Mouse (Mus musculus) embryo, embryonic 11.5 days (tissue): ENCODE results near the gene Emilin3.
"Not testable (repeated sequence)": the region's sequence is repeated elsewhere in the genome, so short reads cannot be mapped to it uniquely, and the experiment has no call there.

ENCODE experiments used
- DNase-seq: peaks from one replicate; pipeline ENCODE4 v3.0.0-alpha.2; 2012; ENCODE audit warnings: low read depth, low spot score

Gene Emilin3

GRCm38 (mm10) chr2:160912231-160912671 is at the start of gene Emilin3:
Gene Emilin3 (minus strand): TSS chr2:160912328.
- no peak for DNase-seq

GRCm38 (mm10) chr2:160960956-160961646 is 49.0 kb upstream of the Emilin3 start:
- no peak for DNase-seq

- no peak for DNase-seq
These were observed 47.8 kb upstream of the Emilin3 start for GRCm38 (mm10) chr2:160959901-160960300.

GRCm38 (mm10) chr2:160958737-160959136 is 46.6 kb upstream of the Emilin3 start:
- DNase-seq: no peak

DNA sequence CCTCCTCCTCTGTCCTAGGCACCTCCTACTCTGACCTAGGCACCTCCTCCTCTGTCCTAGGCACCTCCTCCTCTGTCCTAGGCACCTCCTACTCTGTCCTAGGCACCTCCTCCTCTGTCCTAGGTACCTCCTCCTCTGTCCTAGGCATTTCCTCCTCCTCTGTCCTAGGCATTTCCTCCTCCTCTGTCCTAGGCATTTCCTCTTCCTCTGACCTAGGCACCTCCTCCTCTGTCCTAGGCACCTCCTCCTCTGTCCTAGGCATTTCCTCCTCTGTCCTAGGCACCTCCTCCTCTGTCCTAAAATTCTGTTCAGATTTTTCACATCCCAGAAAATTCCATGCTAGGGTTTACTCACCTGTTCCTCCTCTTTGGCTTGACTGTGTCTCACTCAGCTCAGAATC is 45.7 kb upstream of the Emilin3 start:
- not testable (repeated sequence) for DNase-seq

- not testable (repeated sequence) for DNase-seq
These were observed 45.2 kb upstream of the Emilin3 start for GRCm38 (mm10) chr2:160957307-160957706.

DNA sequence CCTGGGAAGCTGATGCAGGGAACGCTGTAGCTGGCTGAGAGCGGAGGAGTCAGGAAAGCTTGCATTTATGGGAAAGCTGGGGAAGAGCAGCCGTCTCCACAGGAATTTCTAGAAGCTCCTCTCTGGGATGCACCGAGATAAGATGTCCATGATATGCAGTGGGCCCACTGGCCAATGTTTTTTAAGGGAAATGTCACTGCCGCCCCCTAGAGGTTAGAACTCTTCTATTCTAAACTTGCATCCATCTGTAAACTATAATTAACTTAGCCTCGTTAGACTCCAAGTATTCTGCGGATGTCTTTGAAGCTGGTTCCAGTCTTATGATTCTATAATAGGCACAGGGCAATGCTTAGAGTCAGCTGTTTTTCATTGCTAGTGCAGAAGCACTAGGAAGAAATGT is 43.2 kb upstream of the Emilin3 start:
- no peak for DNase-seq

DNA sequence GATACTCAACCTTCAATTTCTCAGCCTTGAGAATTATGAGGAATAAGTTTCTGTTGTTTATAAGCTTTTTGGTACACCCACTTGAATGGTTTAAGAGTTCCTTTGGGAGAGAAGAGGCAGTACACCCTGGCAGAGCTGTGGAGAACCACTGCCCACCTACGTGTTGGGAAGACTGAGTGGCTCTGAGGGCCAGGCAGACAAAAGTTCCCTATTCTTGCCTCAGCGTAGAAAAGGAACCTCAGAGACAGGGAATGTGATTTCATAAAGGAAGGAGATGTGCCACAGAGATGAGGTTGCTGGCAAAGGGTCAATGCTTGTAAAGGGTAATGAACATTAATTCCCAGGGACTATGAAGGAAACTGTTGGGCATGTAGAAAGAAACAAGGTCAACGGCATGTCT is 42.4 kb upstream of the Emilin3 start:
- DNase-seq: no peak

DNA sequence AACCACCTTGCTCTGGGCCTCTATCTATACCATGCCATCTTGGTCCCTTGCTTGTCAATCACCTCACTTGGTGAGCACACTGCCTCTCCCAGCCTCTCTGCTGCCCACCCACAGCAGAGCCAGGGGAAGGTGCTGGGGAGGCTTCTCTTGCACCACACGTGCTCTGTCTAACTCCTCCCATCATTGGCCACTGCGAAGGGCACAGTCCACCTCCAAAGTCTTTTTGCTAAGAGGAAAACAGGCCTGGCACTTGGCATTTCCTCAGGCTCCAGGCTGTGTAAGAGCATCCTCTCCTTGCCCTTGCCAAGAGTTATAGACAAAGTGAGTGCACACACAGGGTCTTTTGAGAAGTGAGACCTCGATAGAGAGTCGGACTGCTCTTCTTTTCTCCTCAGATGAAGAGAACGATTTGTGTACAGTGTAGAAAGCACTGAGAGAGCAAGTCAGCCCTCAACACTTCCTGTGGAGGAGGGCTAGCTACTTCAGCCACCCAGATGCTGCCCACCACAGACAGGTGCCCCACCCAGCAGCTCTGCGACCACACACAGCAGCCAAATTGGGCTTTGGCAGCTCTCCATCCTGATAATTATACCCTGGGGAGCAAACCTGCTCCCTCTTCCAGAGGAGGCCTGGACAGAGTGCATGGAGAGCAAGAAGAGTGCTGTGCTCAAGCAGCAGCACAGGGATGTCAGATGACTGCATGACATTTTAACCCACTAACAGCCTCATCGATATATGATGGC is 41.2 kb upstream of the Emilin3 start:
- DNase-seq: no peak

- DNase-seq: no peak
These were observed 39.5 kb upstream of the Emilin3 start for GRCm38 (mm10) chr2:160951595-160951994.

- DNase-seq: no peak
These were observed 30.3 kb upstream of the Emilin3 start for GRCm38 (mm10) chr2:160942443-160942842.

- DNase-seq: no peak
These were observed 29.0 kb upstream of the Emilin3 start for GRCm38 (mm10) chr2:160940930-160941709.

DNA sequence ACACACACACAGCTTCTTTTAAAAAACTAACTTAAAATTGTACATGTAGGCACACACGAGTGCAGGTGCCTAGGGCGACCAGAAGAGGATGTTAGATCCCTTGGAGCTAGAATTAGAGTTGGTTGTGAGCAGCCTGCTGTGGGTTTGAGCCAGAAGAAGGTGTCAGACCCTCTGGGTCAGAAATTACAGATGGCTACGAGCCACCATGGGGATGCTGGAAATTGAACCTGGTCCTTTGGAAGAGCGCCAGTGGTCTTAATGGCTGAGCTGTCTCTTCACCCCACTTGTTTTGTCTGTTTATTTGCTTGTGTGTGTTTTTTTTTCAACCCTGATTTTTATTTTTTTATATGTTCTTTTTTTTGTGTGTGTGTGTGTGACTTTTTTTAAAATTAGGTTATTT is 22.3 kb upstream of the Emilin3 start:
- DNase-seq: no peak

- DNase-seq: no peak
These were observed 21.8 kb upstream of the Emilin3 start for GRCm38 (mm10) chr2:160933890-160934289.

DNA sequence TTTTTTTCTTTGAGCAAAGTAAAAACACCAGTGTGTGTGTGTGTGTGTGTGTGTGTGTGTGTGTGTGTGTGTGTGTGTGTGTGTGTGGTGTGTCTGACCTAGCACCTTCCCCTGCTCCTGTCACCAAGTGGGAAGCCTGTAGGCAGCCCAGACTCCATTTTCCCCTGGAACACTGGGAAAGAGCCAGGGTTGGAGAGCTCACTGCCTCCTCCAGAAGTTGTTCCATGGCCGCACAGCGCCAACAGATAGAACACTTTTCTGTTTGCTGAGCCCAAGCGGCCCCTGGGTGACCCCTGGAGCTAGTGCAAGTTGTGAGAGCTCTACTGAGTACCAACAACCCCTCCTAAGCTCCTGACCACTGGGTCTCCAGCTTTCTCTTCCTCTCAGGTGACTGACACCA is 20.9 kb upstream of the Emilin3 start:
- no peak for DNase-seq

DNA sequence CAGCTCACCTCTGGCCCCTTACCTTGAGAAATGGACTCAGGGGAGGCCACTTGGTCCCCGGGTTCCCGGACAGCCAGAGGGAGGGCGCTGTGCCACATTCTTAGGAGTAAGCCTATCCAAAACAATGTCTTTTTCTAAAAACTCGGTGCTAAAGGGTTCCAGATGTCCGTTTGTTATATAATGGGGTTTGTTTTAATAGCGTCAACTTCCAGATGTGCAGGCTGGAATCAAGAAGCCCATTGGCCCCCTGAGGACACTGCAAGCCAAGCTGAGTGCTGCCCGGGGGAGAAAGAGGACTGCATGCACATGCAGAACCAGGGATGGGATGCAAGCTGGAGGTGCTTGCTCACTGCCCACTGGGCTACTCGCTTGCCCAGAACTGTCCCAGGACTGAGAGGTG is 20.2 kb upstream of the Emilin3 start:
- DNase-seq: no peak

DNA sequence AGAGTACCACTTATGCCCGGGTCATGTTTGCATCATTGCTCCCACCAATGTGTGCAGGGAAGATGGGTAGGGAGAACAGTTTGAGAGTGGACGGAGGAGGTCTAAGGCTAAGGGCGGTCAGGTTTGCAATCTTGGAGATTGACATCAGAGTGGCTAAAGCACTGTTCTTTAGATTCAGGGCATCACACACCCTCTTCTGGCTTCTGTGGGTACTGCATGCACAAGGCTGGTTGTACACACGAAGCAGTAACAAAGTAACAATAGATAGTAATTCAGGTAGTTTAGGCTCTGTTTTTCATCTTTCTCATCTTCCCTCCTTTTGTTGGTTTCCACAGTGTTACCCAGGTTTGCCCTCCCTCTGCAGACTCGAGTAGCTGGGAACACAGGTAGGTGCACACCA is 19.2 kb upstream of the Emilin3 start:
- DNase-seq: no peak

DNA sequence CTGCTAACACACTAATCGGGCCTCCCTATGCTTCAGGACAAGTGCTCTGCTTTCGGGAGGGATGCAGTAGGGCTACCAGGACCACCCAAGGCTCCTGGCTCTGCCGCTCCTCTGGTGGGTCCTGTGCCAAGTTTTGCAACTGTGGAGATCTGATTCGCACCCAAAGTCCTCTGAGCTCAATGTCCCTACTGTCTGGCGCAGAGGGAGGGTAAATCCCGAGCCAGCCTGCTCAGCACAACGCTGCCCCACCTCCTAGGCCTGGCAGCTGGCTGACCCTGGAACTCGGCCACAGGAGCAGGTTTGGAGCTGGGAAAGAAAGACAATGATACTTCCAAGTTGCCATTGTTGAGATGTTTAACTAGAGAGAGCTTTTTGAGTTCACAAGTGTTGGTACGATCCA is 13.1 kb upstream of the Emilin3 start:
- no peak for DNase-seq

- no peak for DNase-seq
These were observed 9.2 kb upstream of the Emilin3 start for GRCm38 (mm10) chr2:160921285-160921684.

- DNase-seq: no peak
These were observed 6.7 kb upstream of the Emilin3 start for GRCm38 (mm10) chr2:160918930-160919215.

DNA sequence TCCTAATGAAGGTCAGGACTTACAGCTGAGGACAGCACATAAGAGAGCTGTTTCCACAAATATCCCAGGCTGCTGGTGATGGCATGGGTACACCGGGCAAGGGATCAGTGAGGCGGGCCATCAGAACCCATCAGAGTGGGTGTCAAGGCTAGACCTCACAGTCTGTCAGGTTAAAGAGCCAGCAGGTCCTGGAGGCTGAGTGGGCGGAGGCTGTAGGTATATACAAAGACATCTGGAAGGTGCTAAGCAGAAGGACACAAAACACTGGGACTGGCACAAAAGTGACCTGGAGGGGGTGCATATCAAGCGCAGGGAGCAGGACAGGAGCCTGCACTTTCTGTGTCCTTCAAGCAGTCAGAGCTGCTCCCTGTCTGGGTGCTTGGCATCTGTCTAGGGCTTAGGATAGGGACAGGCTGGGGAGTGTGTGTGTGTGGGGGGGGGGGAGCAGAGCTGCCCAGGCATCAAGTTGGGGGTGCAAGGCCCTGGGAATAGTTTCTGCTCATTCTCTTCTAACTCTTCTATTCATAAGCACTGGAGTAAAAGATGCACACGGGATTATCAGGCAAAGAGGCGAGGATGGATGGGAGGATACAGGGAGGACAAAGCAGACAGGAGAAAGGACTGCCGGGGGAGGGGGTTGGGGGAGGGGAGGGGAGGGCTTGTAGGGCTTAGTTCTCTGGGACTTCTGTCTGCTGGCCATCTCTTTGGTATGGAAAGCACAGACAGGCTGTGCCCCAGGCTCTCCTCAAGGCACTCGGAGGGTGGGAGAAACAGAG is 6.2 kb upstream of the Emilin3 start:
- DNase-seq: no peak

DNA sequence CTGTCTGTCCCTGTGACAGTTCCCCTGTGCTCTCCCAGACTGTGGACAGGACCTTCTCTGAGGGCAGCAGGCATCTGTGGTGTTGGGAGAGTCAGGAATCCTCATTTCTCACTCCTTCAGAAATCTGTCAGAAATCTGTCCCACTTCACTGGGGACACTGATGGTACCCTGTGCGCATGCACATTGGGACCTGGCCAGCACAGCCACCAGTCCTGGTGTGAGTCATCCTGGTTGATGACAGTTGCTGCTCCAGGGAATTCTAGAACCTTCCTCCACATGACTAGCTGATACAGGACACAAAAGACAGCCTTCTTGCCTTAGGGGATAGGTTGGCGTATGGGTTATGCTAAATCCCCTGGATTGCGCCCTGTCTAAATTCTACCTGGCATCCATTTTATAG is 5.2 kb upstream of the Emilin3 start:
- DNase-seq: no peak
